Mouse (Mus musculus) gastrocnemius, postnatal 14 days (tissue): ENCODE data around the gene Ighmbp2. TPM values are rescaled to one million over a fixed set of nuclear protein-coding genes. Genes with fewer than 3 reads are reported as not detected.
"Not testable (repeated sequence)": the region's sequence is repeated elsewhere in the genome, so short reads cannot be mapped to it uniquely, and the experiment has no call there.

ENCODE experiments used
- DNase-seq: peaks from one replicate; pipeline ENCODE4 v3.0.0; 2021; ENCODE audit warnings: mixed read lengths
- intact Hi-C: fragments of 180-260 bp; cut with DNase I; formaldehyde crosslinking; loops from one replicate; pipeline ENCODE4 v1.15.1; 2025; ENCODE audit warnings: low total_unique reads
- microRNA-seq, 2 experiments: library from miRNA; unstranded; fragments of <30 nt; microRNA quantifications; one replicate each; pipeline ENCODE4 v1.2.0; 2021
- total RNA-seq, 2 experiments: library from RNA; stranded (reverse); gene quantifications; 2 replicates each; pipeline ENCODE4 v1.2.3; 2021

Ighmbp2 gene
- total RNA-seq, 2 experiments from 2014 or later, result 3.6 to 4.0 TPM

DNA sequence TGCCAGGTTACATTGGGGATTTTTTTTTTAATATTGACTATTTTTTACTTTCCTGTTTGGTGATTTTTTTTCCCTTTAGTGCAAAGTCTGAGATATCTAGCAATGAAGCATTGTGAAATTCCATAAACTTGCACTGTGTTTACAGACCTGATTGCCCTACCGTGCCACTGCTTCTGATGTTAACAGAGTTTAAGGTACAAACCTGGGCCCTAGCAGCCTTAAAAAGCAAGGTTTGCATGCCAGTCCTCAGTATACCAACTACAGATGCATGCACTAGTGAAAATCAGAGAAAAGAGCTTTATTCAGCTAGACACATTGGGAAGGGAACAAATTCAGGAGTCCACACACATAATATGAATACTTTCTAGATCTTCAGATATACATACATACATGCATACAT lies 67.9 kb downstream of the Ighmbp2 start:
- intact Hi-C loops, DNase-seq: not testable (repeated sequence)

Small RNAs within 50 kb of the gene (microRNA-seq; reads per million reads assigned to microRNA genes)
- 0 reads per million in 2 experiments for gene Mir6984

Other genes starting within 250 kb of the Ighmbp2 start
- gene Mrpl21, start 116 bp downstream of the Ighmbp2 start, total RNA-seq, result 10 to 100 TPM; 65.2 to 69.9 TPM
- 10 to 100 TPM; 21.9 to 23.1 TPM for gene Cpt1a, start 39.3 kb upstream of the Ighmbp2 start, total RNA-seq
- under 1 TPM; 0.20 to 0.43 TPM for gene Tesmin, start 105.8 kb upstream of the Ighmbp2 start, total RNA-seq
- under 1 TPM in 1 of 2 experiments, not detected in 1; 0.33 TPM for gene Gal, start 131.5 kb upstream of the Ighmbp2 start, total RNA-seq